Mouse (Mus musculus) liver, adult 2 months (tissue): ENCODE measurements around the gene Adgre4.

Experiments
- CTCF ChIP-seq: fragments of 200-500 bp; IDR thresholded peaks from 2 replicates; pipeline ENCODE4 v1.5.1; 2011; ENCODE audit warnings: low read depth, low read length, control low read depth
- POLR2A ChIP-seq: fragments of 200-500 bp; IDR thresholded peaks from 2 replicates; pipeline ENCODE4 v1.6.1; 2011; ENCODE audit warnings: low read length, control low read depth; ENCODE audit not compliant: insufficient read depth; ENCODE audit errors: extremely low read depth

GRCm38 (mm10) chr17:55883631-55884030 lies 133.8 kb downstream of the Adgre4 start:
- TF ChIP-seq CTCF, result no peak
- TF ChIP-seq POLR2A, result no peak
